Mouse (Mus musculus) stomach, postnatal 0 days (tissue): ENCODE data around the gene Pom121.

Source experiments
- CTCF ChIP-seq: IDR thresholded peaks from 2 replicates; pipeline ENCODE4 v1.5.1; 2016; ENCODE audit warnings: antibody characterized with exemption, low read depth, mild to moderate bottlenecking, moderate library complexity
- EP300 ChIP-seq: optimal IDR thresholded peaks from 2 replicates; pipeline ENCODE3; 2016; ENCODE audit warnings: antibody characterized with exemption

GRCm38 (mm10) chr5:135383771-135384170 is 10.6 kb downstream of the Pom121 start:
- TF ChIP-seq CTCF (no peak), EP300 (no peak)
